In genomic region chr13:91476596-91477100, GRCm38 (mm10) we compare ENCODE assay signal across 22 mouse cellular contexts. TPM values are rescaled to one million over a fixed set of nuclear protein-coding genes. Genes with fewer than 3 reads are reported as not detected.
DNase-seq lines count a peak whose midpoint lies in the region; ATAC-seq and TF ChIP-seq lines count a peak whose summit lies in the region.
"Had no signal": no experiment of that assay in that cellular context is flagged by ENCODE, and none has a peak within 500 bp of the region (broad histone marks: within the 10 kb centered on the region; RNA-seq: fewer than 3 reads in every experiment).

No protein-coding gene starts in this region.

- TF ChIP-seq EP300 in lung, postnatal 0 days (IDR thresholded peaks at IDR 0.05) = no peak

- no peaks in the 10 kb centered on the region for H3K79me2 ChIP-seq in liver, adult 2 months (ENCODE audit: control insufficient read depth, insufficient read depth, low read length)

- peaks cover 8% of the 10 kb centered on the region for H3K4me1 ChIP-seq in kidney, adult 2 months (ENCODE audit: control insufficient read depth, insufficient read depth, low read length)
- 0 out of 2 replicates have a peak, but pooled peaks cover 4% of the 10 kb centered on the region for H3K4me1 ChIP-seq in kidney, embryonic 16.5 days (ENCODE audit: insufficient read depth, low read length)
- H3K4me1 ChIP-seq in liver, adult 2 months (ENCODE audit: control insufficient read depth, insufficient read depth, low read length) = no peaks in the 10 kb centered on the region; the same call in 1 of the 2 replicates
- no peaks in the 10 kb centered on the region for H3K4me1 ChIP-seq in lung, postnatal 0 days (ENCODE audit: insufficient read depth, low read depth, low read length)
- H3K4me1 ChIP-seq: hindbrain, embryonic 10.5 days had no signal

- no peak for TF ChIP-seq CTCF in kidney, adult 2 months (conservative IDR thresholded peaks at IDR 0.05; ENCODE audit: insufficient read depth, insufficient read length, low read depth, low read length)
- TF ChIP-seq CTCF in liver, adult 2 months (IDR thresholded peaks at IDR 0.05; ENCODE audit: low read depth, low read length) = no peak
- TF ChIP-seq CTCF in lung, postnatal 0 days (IDR thresholded peaks at IDR 0.05) = no peak

- no peak for ATAC-seq in kidney, embryonic 16.5 days (ENCODE audit: low FRiP score, low TSS enrichment)
- peak; percentile 47 for ATAC-seq in megakaryocyte progenitor cell, adult 5-6 weeks (replicated peaks; ENCODE audit: poor library complexity)
- ATAC-seq in lung, postnatal 0 days = no peak
- ATAC-seq: forebrain, embryonic 16.5 days had no signal

- DNase-seq in kidney, adult 2 months = peak; percentile 69
- DNase-seq in liver, adult 2 months (ENCODE audit: extremely low read depth, low read depth, low spot score) = peak; percentile 27
- DNase-seq in liver = no peak
- peak; percentile 36 for DNase-seq in c-Kit-positive CD71-positive TER-119-positive erythroid progenitor cells, embryonic 14.5 days (ENCODE audit: low spot score)
- DNase-seq in lung, postnatal 0 days (ENCODE audit: low spot score) = no peak
- no peak for DNase-seq in left cerebral cortex, adult 8-10 months (ENCODE audit: low spot score in 2 of 2)
- DNase-seq: adrenal gland, adult 8-10 months; adrenal gland, postnatal 36 days; cerebellum, adult 11 months; cerebellum, adult 9-10 months; cerebellum, postnatal 25 days; gastrocnemius, postnatal 14 days; heart, adult 2 months had no signal

- WGBS in kidney, adult 2 months = 95% methylated on average over 1 of the region's 1 CpGs
- 95% methylated on average over 1 of the region's 1 CpGs for WGBS in kidney, embryonic 16.5 days
- 100% methylated on average over 1 of the region's 1 CpGs for WGBS in liver, adult 2 months
- 93% methylated on average over 1 of the region's 1 CpGs for whole genome bisulfite sequencing in lung, postnatal 0 days

- H3K27ac ChIP-seq in kidney, adult 2 months (ENCODE audit: insufficient read depth, low read depth, low read length) = no peak overlapping the region
- H3K27ac ChIP-seq in kidney, embryonic 16.5 days (ENCODE audit: low read length) = no peak overlapping the region
- H3K27ac ChIP-seq in liver, adult 2 months (replicated peaks; ENCODE audit: insufficient read depth, low read depth, low read length) = no peak overlapping the region
- no peak overlapping the region for H3K27ac ChIP-seq in lung, postnatal 0 days (ENCODE audit: low read length)
- H3K27ac ChIP-seq: embryonic facial prominence, embryonic 13.5 days; forebrain, embryonic 12.5 days; heart, adult 2 months; hindbrain, embryonic 10.5 days; hindbrain, embryonic 15.5 days had no signal

- no peaks in the 10 kb centered on the region for H3K27me3 ChIP-seq in kidney, adult 2 months (replicated peaks; ENCODE audit: control insufficient read depth, insufficient read depth, low read length)
- H3K27me3 ChIP-seq in kidney, embryonic 16.5 days (ENCODE audit: insufficient read depth, low read length) = no peaks in the 10 kb centered on the region
- H3K27me3 ChIP-seq in liver, adult 2 months (ENCODE audit: control insufficient read depth, insufficient read depth, low read length) = no peaks in the 10 kb centered on the region
- no peaks in the 10 kb centered on the region for H3K27me3 ChIP-seq in lung, postnatal 0 days (replicated peaks; ENCODE audit: insufficient read depth, low read length)
- H3K27me3 ChIP-seq: embryonic facial prominence, embryonic 13.5 days; forebrain, embryonic 12.5 days; heart, embryonic 15.5 days; hindbrain, embryonic 15.5 days had no signal

- H3K9me3 ChIP-seq in kidney, embryonic 16.5 days (ENCODE audit: low read length) = no peaks in the 10 kb centered on the region
- H3K9me3 ChIP-seq in lung, postnatal 0 days (ENCODE audit: low read length) = no peaks in the 10 kb centered on the region
- H3K9me3 ChIP-seq: embryonic facial prominence, embryonic 13.5 days; forebrain, embryonic 12.5 days; heart, embryonic 15.5 days; hindbrain, embryonic 10.5 days; hindbrain, embryonic 15.5 days had no signal

- no peaks in the 10 kb centered on the region for H3K36me3 ChIP-seq in kidney, adult 2 months (ENCODE audit: control insufficient read depth, insufficient read depth, low read length)
- H3K36me3 ChIP-seq in kidney, embryonic 16.5 days (ENCODE audit: insufficient read depth, low read length) = 0 out of 2 replicates have a peak, but pooled peaks cover 2% of the 10 kb centered on the region
- H3K36me3 ChIP-seq in liver, adult 2 months (ENCODE audit: control insufficient read depth, insufficient read depth, low read length) = no peaks in the 10 kb centered on the region
- H3K36me3 ChIP-seq in lung, postnatal 0 days (ENCODE audit: insufficient read depth, low read length) = no peaks in the 10 kb centered on the region
- H3K36me3 ChIP-seq: embryonic facial prominence, embryonic 13.5 days; forebrain, embryonic 12.5 days; heart, embryonic 15.5 days; hindbrain, embryonic 15.5 days had no signal

- H3K9ac ChIP-seq in kidney, embryonic 16.5 days (replicated peaks; ENCODE audit: low read length) = no peak overlapping the region
- no peak overlapping the region for H3K9ac ChIP-seq in liver, adult 2 months (ENCODE audit: low read depth, low read length)
- no peak overlapping the region for H3K9ac ChIP-seq in lung, postnatal 0 days (replicated peaks; ENCODE audit: low read depth)
- H3K9ac ChIP-seq: embryonic facial prominence, embryonic 13.5 days; forebrain, embryonic 12.5 days; heart, embryonic 15.5 days; hindbrain, embryonic 15.5 days had no signal

- no peak for TF ChIP-seq POLR2A in kidney, adult 2 months (IDR thresholded peaks at IDR 0.05; ENCODE audit: low read depth, low read length)
- no peak for TF ChIP-seq POLR2A in liver, adult 2 months (IDR thresholded peaks at IDR 0.05; ENCODE audit: extremely low read depth, insufficient read depth, low read length)

- no peak overlapping the region for H3K4me3 ChIP-seq in kidney, adult 2 months (ENCODE audit: insufficient read depth, low read depth, low read length)
- no peak overlapping the region for H3K4me3 ChIP-seq in kidney, embryonic 16.5 days (ENCODE audit: low read length)
- H3K4me3 ChIP-seq in liver, adult 2 months (ENCODE audit: insufficient read depth, low read depth, low read length) = no peak overlapping the region
- no peak overlapping the region for H3K4me3 ChIP-seq in lung, postnatal 0 days (ENCODE audit: low read depth, low read length)
- H3K4me3 ChIP-seq: embryonic facial prominence, embryonic 13.5 days; forebrain, embryonic 12.5 days; heart, adult 2 months; heart, embryonic 15.5 days; hindbrain, embryonic 10.5 days; hindbrain, embryonic 15.5 days had no signal

- no peak overlapping the region for H3K4me2 ChIP-seq in kidney, embryonic 16.5 days (replicated peaks; ENCODE audit: low read depth, low read length)
- H3K4me2 ChIP-seq in lung, postnatal 0 days (replicated peaks; ENCODE audit: low read depth, low read length) = no peak overlapping the region
- H3K4me2 ChIP-seq: embryonic facial prominence, embryonic 13.5 days; forebrain, embryonic 12.5 days; heart, embryonic 11.5 days; heart, embryonic 15.5 days; hindbrain, embryonic 15.5 days had no signal

RNA-seq across cellular contexts. Expression of gene Ssbp2, which starts 16.6 kb away (rescaled TPM):
- 18.1 and 19.4 TPM in 2 replicates for polyA plus RNA-seq in kidney, adult 2 months (2012; rRNA removed)
- polyA plus RNA-seq in kidney, embryonic 16.5 days (2015; fragmentation: Nextera tagmentation; extraction: Ambion mirVana) = 130 and 138 TPM in 2 replicates
- total RNA-seq in liver, adult 2 months (2014; rRNA removed) = 1.7 and 2.5 TPM in 2 replicates
- polyA plus RNA-seq in liver, adult 2 months (2012; rRNA removed) = 0.54 and 1.2 TPM in 2 replicates
- 49.8 and 60.5 TPM in 2 replicates for total RNA-seq in megakaryocyte progenitor cell, adult 5-6 weeks (2015)
- 26.7 and 39.1 TPM in 2 replicates for total RNA-seq in megakaryocyte progenitor cell, adult 5-6 weeks (2017)
- 63.1 and 67.6 TPM in 2 replicates for polyA plus RNA-seq in lung, postnatal 0 days (2015; fragmentation: Nextera tagmentation; extraction: Ambion mirVana)
- 100 to 1,000 TPM; 145 to 156 (median 149) TPM for total RNA-seq in left cerebral cortex, adult 8-10 months (2022)

Comparison
In these comparisons a context has a peak if more than half of its experiments do, and no peak if none do; other contexts are left out.
1. DNase-seq: peak in kidney, adult 2 months (single experiment), liver, adult 2 months (single experiment) and c-Kit-positive CD71-positive TER-119-positive erythroid progenitor cells, embryonic 14.5 days (single experiment); none in liver (single experiment), lung, postnatal 0 days (single experiment) and left cerebral cortex, adult 8-10 months (0 of 2).